Mouse (Mus musculus) frontal cortex, adult (tissue): Measurements from ENCODE around the gene Cyp4x1.

Experiments used
- ATAC-seq: cut with Nextera tagmentation; 2 replicates; pipeline ENCODE4 v1.9.2; 2017; ENCODE audit warnings: mild to moderate bottlenecking, moderate library complexity, mixed read lengths; ENCODE audit not compliant: low TSS enrichment

The Cyp4x1 gene

DNA sequence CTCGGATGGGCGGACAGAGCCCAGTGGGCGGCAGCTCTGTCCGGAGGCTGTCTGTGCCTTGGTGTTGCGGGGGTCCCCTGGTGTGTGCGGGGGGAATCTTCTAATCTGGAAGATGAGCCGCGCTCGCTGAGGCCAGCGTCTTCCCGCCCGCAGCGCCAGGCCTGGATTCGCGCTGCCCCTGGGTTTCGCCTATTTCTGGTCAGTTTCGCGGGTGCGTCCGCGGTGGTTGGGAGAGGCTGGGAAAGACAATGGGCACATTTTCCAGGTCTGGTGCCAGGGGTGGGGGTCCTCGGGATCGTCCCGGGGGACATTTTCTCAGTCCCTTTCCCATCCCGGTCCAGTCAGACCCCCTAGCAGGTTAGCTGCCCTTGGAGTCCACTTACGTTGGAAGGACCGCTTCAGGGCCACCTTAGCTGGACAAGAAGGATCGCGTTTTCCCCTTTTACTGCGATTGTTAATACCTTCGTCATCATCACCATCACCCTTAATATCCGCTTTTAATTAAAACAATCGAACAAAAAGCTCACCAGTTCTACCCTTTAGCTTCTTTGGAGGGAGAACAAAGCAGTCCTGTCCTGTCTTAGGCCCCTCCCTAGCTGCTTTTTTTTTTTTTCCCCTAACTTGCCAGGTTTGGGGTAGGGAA lies 76.3 kb downstream of the Cyp4x1 start:
- no peak for ATAC-seq

DNA sequence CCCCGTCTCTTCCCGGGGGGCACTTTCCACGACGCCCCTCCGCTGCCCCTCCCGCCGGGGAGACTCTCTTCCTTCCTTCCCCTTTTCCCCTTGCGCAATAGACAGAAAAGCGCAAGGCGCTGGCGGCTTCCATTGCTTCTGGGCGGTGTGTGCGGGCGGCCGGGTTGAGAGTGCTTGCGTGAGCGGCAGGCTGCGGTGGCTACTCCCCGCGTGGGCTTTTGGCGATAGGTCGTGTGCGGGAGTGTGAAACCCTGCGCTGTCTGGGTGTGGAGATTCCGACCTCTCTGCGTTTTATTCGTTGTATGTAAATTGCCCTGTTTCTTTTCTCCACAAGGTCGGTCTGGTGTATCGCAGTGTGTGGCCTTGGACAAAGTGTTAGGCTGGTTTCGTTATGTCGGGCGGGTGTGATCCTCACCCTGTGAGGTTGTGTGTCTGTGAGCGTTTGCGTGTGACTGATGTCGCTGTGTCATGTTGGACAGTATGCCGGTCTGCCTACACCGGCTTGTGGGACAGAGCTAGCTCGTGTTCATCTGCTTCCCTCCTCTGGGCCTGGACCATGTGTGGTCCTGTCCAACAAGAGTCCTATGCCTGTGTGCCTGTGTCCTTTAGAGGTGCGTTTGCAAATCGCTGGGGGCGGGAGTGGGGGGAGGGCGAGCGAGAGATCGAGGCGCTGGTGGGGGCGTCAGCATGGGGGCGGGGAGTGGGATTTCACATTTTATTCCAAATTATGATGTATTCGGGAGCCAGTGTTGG lies 77.0 kb downstream of the Cyp4x1 start:
- peak; percentile 38; the same call in 1 of the 2 replicates for ATAC-seq

DNA sequence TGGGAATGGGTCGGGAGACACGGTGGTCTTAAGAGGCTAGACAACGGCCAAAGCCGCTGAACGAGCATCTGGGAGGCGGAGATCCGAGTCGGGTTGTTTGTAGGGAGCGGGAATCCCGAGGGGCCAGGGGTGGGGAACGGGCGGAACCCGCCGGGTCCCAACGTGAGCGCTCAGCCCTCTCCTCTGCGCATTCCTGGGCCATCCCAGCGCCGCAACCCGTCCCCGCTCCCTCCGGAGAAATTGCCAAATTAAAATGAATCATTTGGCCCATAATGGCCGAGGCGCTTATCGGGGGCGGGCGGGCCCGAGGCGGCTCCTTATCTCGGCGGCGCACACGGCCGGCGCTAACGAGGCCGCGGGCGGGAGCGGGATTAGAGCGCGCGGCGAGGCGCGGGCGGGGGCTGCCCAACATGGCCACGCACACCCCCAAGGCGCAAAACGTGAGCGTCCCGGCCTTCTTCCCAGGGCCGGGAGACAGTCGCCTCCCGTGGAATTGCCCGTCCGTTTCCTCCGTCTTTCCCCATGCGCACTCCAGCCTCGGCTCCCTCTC lies 77.6 kb downstream of the Cyp4x1 start, which contains the start of gene Tal1:
Gene Tal1 (plus strand): TSS at position 56 of the 550 bp plus-strand sequence.
- ATAC-seq, result no peak
